Mouse (Mus musculus) liver, embryonic 11.5 days (tissue): ENCODE results near the gene Erg. TPM values are rescaled to one million over a fixed set of nuclear protein-coding genes. Genes with fewer than 3 reads are reported as not detected.

Experiments
- ATAC-seq: fragments of 200-750 bp; cut with Nextera tagmentation; replicated peaks from 2 replicates; pipeline ENCODE4 v1.8.0; 2017; ENCODE audit warnings: moderate number of reproducible peaks, mild to moderate bottlenecking, moderate TSS enrichment, moderate library complexity; ENCODE audit not compliant: low FRiP score
- DNase-seq: peaks from one replicate; pipeline ENCODE4 v3.0.0-alpha.2; 2017; ENCODE audit warnings: low spot score
- H3K27ac ChIP-seq: fragments of 300-500 bp; sonication (generic); 2 replicates; pipeline ENCODE4 v1.5.1; 2014; ENCODE audit warnings: mild to moderate bottlenecking, low read depth, low read length, control low read depth
- H3K27me3 ChIP-seq: fragments of 300-500 bp; sonication (generic); replicated peaks from 2 replicates; pipeline ENCODE4 v1.6.1; 2014; ENCODE audit warnings: low read length, mixed read lengths; ENCODE audit not compliant: control insufficient read depth, insufficient read depth
- H3K36me3 ChIP-seq: fragments of 300-500 bp; sonication (generic); 2 replicates; pipeline ENCODE4 v1.6.1; 2014; ENCODE audit warnings: mild to moderate bottlenecking, low read length, moderate library complexity, mixed read lengths; ENCODE audit not compliant: control insufficient read depth, insufficient read depth
- H3K4me1 ChIP-seq: fragments of 300-500 bp; sonication (generic); replicated peaks from 2 replicates; pipeline ENCODE4 v1.6.1; 2014; ENCODE audit warnings: low read length, mixed read lengths; ENCODE audit not compliant: control insufficient read depth, insufficient read depth
- H3K4me2 ChIP-seq: fragments of 300-500 bp; sonication (generic); 2 replicates; pipeline ENCODE4 v1.6.1; 2014; ENCODE audit warnings: mild to moderate bottlenecking, control low read depth, moderate library complexity
- H3K4me3 ChIP-seq: fragments of 300-500 bp; sonication (generic); 2 replicates; pipeline ENCODE4 v1.5.1; 2014; ENCODE audit warnings: low read depth, low read length, control low read depth
- H3K9ac ChIP-seq: fragments of 300-500 bp; sonication (generic); 2 replicates; pipeline ENCODE4 v1.6.1; 2014; ENCODE audit warnings: low read depth, low read length, control low read depth
- H3K9me3 ChIP-seq: fragments of 300-500 bp; sonication (generic); 2 replicates; pipeline ENCODE4 v1.6.1; 2016; ENCODE audit warnings: low read length, inconsistent platforms, mixed read lengths; ENCODE audit not compliant: control insufficient read depth
- WGBS: fragments of 180-500 bp; shearing (Covaris S2); extraction: QIAGEN DNeasy Blood & Tissue Kit; methylation state at CpG from one replicate; pipeline ENCODE4 v1.1.7; 2014; 5-methylcytosine and 5-hydroxymethylcytosine counted together
- polyA plus RNA-seq: library from polyadenylated mRNA; unstranded; fragments of >200 nt; fragmentation: Nextera tagmentation; extraction: Ambion mirVana; gene quantifications from 2 replicates; pipeline ENCODE4 v1.2.1, GENCODE M21; 2014

Gene Erg
- polyA plus RNA-seq, 1 experiment from 2014 or later: 3.8 TPM

GRCm38 (mm10) chr16:95415372-95415771 is 171.0 kb downstream of the Erg start:
- Histone ChIP-seq H3K36me3 (no peaks in the 10 kb centered on the region), H3K27ac (no peak overlapping the region), H3K27me3 (no peaks in the 10 kb centered on the region), H3K4me1 (no peaks in the 10 kb centered on the region), H3K4me2 (no peak overlapping the region), H3K9me3 (no peaks in the 10 kb centered on the region), H3K4me3 (no peak overlapping the region), H3K9ac (no peak overlapping the region)
- DNase-seq: no peak
- 84% methylated on average over 9 of the region's 9 CpGs for WGBS
- no peak for ATAC-seq

- DNase-seq: no peak
- Histone ChIP-seq H3K4me2 (no peak overlapping the region), H3K4me3 (no peak overlapping the region), H3K27me3 (no peaks in the 10 kb centered on the region), H3K9me3 (no peaks in the 10 kb centered on the region), H3K9ac (no peak overlapping the region), H3K27ac (no peak overlapping the region), H3K4me1 (no peaks in the 10 kb centered on the region), H3K36me3 (no peaks in the 10 kb centered on the region)
- 63% methylated on average over 3 of the region's 3 CpGs for WGBS
- ATAC-seq: no peak
Measured at GRCm38 (mm10) chr16:95413401-95413959, 172.9 kb downstream of the Erg start.

GRCm38 (mm10) chr16:95408096-95408495 is 178.3 kb downstream of the Erg start:
- no peak for ATAC-seq
- Histone ChIP-seq H3K9me3 (no peaks in the 10 kb centered on the region), H3K4me1 (no peaks in the 10 kb centered on the region), H3K27me3 (no peaks in the 10 kb centered on the region), H3K4me2 (no peak overlapping the region), H3K27ac (no peak overlapping the region), H3K4me3 (no peak overlapping the region), H3K9ac (no peak overlapping the region), H3K36me3 (no peaks in the 10 kb centered on the region)
- WGBS: 68% methylated on average over 14 of the region's 14 CpGs
- no peak for DNase-seq

GRCm38 (mm10) chr16:95405496-95405895 is 180.9 kb downstream of the Erg start:
- Histone ChIP-seq H3K27me3 (no peaks in the 10 kb centered on the region), H3K4me3 (no peak overlapping the region), H3K27ac (no peak overlapping the region), H3K9me3 (no peaks in the 10 kb centered on the region), H3K9ac (no peak overlapping the region), H3K36me3 (no peaks in the 10 kb centered on the region), H3K4me1 (no peaks in the 10 kb centered on the region), H3K4me2 (no peak overlapping the region)
- WGBS: 81% methylated on average over 3 of the region's 3 CpGs
- ATAC-seq (no peak), DNase-seq (no peak)

- Histone ChIP-seq H3K27me3 (no peaks in the 10 kb centered on the region), H3K27ac (no peak overlapping the region), H3K9ac (no peak overlapping the region), H3K36me3 (no peaks in the 10 kb centered on the region), H3K4me3 (no peak overlapping the region), H3K4me2 (no peak overlapping the region), H3K4me1 (no peaks in the 10 kb centered on the region), H3K9me3 (no peaks in the 10 kb centered on the region)
- no peak for ATAC-seq
- WGBS: 61% methylated on average over 5 of the region's 5 CpGs
- DNase-seq: no peak
Measured at GRCm38 (mm10) chr16:95403453-95403852, 182.9 kb downstream of the Erg start.

GRCm38 (mm10) chr16:95401869-95402268 is 184.5 kb downstream of the Erg start:
- Histone ChIP-seq H3K27ac (no peak overlapping the region), H3K36me3 (no peaks in the 10 kb centered on the region), H3K27me3 (no peaks in the 10 kb centered on the region), H3K4me2 (no peak overlapping the region), H3K9me3 (no peaks in the 10 kb centered on the region), H3K4me1 (no peaks in the 10 kb centered on the region), H3K4me3 (no peak overlapping the region), H3K9ac (no peak overlapping the region)
- DNase-seq (no peak), ATAC-seq (no peak)
- 64% methylated on average over 9 of the region's 9 CpGs for WGBS

- DNase-seq: no peak
- no peaks in the 10 kb centered on the region for H3K9me3 ChIP-seq
- H3K4me2 ChIP-seq: no peak overlapping the region
- ATAC-seq: no peak
- no peaks in the 10 kb centered on the region for H3K4me1 ChIP-seq
- H3K27me3 ChIP-seq: no peaks in the 10 kb centered on the region
- no peaks in the 10 kb centered on the region for H3K36me3 ChIP-seq
- H3K9ac ChIP-seq: no peak overlapping the region
- no peak overlapping the region for H3K27ac ChIP-seq
- no peak overlapping the region for H3K4me3 ChIP-seq
- 90% methylated on average over 11 of the region's 11 CpGs for WGBS
Measured at GRCm38 (mm10) chr16:95398761-95399343, 187.5 kb downstream of the Erg start.

GRCm38 (mm10) chr16:95390787-95391186 is 195.6 kb downstream of the Erg start:
- no peaks in the 10 kb centered on the region for H3K27me3 ChIP-seq
- WGBS: 38% methylated on average over 1 of the region's 1 CpGs
- H3K36me3 ChIP-seq: no peaks in the 10 kb centered on the region
- no peak for DNase-seq
- no peak overlapping the region for H3K9ac ChIP-seq
- ATAC-seq: no peak
- H3K27ac ChIP-seq: no peak overlapping the region
- H3K4me3 ChIP-seq: no peak overlapping the region
- no peak overlapping the region for H3K4me2 ChIP-seq
- H3K9me3 ChIP-seq: no peaks in the 10 kb centered on the region
- no peaks in the 10 kb centered on the region for H3K4me1 ChIP-seq

- no peak for ATAC-seq
- Histone ChIP-seq H3K36me3 (no peaks in the 10 kb centered on the region), H3K9me3 (no peaks in the 10 kb centered on the region), H3K27ac (no peak overlapping the region), H3K27me3 (no peaks in the 10 kb centered on the region), H3K4me3 (no peak overlapping the region), H3K4me2 (no peak overlapping the region), H3K9ac (no peak overlapping the region), H3K4me1 (no peaks in the 10 kb centered on the region)
- DNase-seq: no peak
- 64% methylated on average over 4 of the region's 4 CpGs for WGBS
Measured at GRCm38 (mm10) chr16:95388811-95389529, 197.4 kb downstream of the Erg start.
